Mouse (Mus musculus) small intestine, adult 2 months (tissue): ENCODE data around the gene Cpne7.

Experiments
- CTCF ChIP-seq: fragments of 200-500 bp; IDR thresholded peaks from 2 replicates; pipeline ENCODE4 v1.5.1; 2012; ENCODE audit warnings: low read depth, mild to moderate bottlenecking, control low read depth, inconsistent platforms, low read length, moderate library complexity, mixed read lengths; ENCODE audit not compliant: insufficient replicate concordance, insufficient read length; ENCODE audit errors: extremely low read depth
- POLR2A ChIP-seq: fragments of 200-500 bp; IDR thresholded peaks from 2 replicates; pipeline ENCODE4 v1.6.1; 2012; ENCODE audit warnings: low read depth, mild to moderate bottlenecking, control low read depth, inconsistent platforms, low read length, moderate library complexity

- TF ChIP-seq CTCF (no peak), POLR2A (no peak)
Measured at GRCm38 (mm10) chr8:123138741-123139140, 21.6 kb downstream of the Cpne7 start.
